Mouse (Mus musculus) 3T3-L1 (cell line): ENCODE results near the gene Zfp229.
A peak's percentile ranks its signal among the peaks of the same experiment; 100 is the strongest.
"Not testable (repeated sequence)": the region's sequence is repeated elsewhere in the genome, so short reads cannot be mapped to it uniquely, and the experiment has no call there.

ENCODE experiments used
- DNase-seq: peaks from one replicate; pipeline ENCODE4 v3.0.0-alpha.2; 2015; ENCODE audit warnings: low read depth, low spot score

Zfp229 gene

DNA sequence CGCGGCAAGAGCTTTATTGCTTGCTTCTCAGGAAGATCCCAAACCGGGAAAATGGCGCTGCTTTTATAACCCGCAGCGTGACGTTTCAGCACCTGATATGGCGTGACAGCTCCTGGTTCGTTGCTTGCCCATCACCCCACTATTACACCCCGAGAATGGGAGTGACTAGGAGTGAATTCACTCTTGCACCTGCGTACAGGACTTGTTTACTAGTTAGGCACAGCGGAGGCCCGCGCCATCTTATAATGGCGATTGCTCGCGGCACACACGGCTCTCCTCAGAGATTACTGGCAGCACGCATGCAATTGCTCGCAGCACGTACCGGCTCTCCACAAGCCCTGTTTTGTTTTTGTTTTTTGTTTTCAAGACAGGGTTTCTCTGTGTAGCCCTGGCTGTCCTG, at the start of gene Zfp229:
TSS of gene Zfp229 (plus strand) at position 301 of the 400 bp plus-strand sequence.
- not testable (repeated sequence) for DNase-seq

- no peak for DNase-seq
Observed at GRCm38 (mm10) chr17:21691560-21691959, 39.0 kb upstream of the Zfp229 start, which contains the start of gene Gm10226. Gene Gm10226, plus strand, starts transcription at chr17:21691860.

DNA sequence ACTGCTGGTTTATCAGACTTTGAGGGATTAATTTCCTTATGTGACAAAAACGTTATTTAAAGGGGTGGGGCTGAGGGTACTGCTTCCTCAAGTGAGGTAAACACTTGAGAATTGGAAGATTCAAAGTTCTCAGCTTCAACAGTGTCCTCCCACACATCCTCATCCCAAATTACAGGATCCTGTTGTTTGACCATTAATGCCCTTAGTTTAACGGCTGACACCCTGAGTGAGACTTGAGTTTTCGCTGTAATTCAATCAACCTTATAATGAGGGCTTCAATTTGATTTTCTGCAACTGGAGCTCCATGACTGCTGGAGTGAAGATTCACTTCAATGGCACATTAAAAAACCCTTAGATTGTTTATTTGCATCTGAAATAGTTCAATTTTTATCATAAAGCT, 37.3 kb upstream of the Zfp229 start:
- DNase-seq = no peak

DNA sequence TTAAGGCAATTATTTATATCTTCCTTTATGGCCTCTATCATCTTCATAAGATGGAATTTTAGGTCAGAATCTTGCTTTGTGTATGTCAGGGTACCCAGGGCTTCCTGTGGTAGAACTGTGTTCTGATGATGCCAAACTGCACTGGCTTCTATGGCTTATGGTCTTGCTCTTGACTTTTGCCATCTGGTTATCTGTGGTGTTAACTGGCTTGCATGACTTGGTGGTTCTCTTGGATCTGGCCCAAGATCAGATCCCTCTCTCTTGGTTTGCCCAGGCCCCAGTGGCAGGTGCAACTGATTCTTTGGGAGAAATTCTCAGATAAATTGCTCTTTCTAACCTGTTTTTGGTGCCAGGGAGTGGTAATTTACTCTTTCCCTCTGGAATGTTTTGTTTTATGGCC, 34.5 kb upstream of the Zfp229 start:
- DNase-seq = no peak

DNA sequence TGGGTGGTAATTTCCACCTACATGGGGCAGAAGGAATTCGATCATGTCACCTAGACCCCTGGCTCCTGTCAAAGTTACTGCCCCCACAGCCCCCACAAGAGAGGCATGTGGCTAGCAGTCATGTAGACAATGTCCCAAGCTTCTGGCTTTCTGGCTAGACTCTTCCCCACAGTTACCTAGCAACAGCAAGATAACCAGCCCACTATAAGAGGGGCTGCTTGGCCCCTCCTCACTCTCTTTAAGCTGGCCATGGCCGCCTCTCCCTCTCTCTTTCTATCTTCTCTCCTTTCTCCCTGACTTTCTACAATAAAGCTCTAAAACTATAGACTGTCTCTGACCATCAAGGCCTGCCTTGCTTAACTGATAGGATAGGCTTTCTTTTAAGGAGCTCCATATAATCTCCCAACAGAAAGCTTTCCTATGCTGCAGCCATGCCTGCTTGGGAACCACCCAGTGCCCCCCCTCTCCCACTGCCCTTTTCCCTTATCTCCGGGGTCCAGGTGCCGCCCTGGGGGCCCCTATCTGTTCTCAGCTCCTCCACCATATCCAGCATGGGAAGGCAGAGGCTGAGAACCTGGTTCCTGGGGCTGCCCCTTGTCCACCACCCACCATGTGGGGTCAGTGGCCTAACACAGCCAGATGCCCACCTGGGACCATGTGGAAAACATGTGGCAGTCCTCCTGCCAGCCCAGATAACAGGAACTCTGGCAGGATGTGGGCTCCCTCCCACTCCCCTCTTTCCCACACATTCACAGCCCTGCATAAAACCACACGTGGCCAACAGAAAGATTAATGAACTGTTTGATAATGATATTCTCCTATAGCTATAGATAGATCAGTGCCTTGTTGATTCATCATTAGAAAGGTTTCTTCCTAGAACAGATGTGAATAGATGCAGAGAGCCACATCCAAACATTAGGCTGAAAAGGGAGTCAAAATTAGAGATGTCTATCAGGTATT, 28.0 kb upstream of the Zfp229 start:
- no peak for DNase-seq

- no peak for DNase-seq
Observed at GRCm38 (mm10) chr17:21703414-21703813, 27.2 kb upstream of the Zfp229 start.

- DNase-seq = peak; percentile 97
Observed at GRCm38 (mm10) chr17:21707343-21707996, 23.1 kb upstream of the Zfp229 start, which contains the start of gene Zfp760. Gene Zfp760, plus strand, starts transcription at chr17:21707741.

- DNase-seq = peak; percentile 41
Observed at GRCm38 (mm10) chr17:21708401-21708800, 22.2 kb upstream of the Zfp229 start.

DNA sequence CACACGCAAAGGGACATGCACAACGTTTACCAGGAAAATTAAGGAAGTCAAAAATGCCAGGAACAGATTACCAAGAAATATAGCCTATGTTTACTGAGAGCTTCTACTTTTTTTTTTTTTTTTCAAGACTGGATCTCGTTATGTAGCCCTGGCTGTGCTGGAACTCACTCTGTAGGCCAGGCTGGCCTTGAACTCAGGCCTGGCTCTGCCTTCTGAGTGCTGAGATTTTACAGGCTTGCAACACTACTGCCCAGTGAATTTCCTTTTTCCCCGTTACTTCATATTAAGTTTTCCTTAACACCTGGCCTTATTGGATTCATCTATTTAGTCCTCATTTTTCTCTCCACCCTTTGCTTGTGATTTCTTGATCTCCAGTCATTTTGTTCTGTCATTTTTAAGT, 2.5 kb downstream of the Zfp229 start:
- DNase-seq = no peak

GRCm38 (mm10) chr17:21733529-21734031, 3.0 kb downstream of the Zfp229 start:
- DNase-seq = peak; percentile 95

DNA sequence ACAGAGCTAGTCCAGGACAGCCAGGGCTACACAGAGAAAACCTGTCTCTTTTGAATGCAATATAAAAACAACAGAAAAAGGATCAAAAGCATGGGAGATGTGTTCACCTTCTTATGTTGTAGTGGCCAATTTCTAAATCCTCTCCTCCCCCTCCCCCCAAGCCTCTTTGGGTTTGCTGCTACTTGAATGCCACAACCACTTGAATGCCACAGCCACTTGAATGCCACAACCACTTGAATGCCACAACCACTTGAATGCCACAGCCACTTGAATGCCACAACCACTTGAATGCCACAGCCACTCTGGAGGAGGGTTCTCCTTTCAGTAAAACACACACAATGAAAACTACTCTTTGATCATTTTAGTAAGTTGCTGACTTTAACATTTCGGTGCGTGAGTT, 22.2 kb downstream of the Zfp229 start:
- DNase-seq = no peak

DNA sequence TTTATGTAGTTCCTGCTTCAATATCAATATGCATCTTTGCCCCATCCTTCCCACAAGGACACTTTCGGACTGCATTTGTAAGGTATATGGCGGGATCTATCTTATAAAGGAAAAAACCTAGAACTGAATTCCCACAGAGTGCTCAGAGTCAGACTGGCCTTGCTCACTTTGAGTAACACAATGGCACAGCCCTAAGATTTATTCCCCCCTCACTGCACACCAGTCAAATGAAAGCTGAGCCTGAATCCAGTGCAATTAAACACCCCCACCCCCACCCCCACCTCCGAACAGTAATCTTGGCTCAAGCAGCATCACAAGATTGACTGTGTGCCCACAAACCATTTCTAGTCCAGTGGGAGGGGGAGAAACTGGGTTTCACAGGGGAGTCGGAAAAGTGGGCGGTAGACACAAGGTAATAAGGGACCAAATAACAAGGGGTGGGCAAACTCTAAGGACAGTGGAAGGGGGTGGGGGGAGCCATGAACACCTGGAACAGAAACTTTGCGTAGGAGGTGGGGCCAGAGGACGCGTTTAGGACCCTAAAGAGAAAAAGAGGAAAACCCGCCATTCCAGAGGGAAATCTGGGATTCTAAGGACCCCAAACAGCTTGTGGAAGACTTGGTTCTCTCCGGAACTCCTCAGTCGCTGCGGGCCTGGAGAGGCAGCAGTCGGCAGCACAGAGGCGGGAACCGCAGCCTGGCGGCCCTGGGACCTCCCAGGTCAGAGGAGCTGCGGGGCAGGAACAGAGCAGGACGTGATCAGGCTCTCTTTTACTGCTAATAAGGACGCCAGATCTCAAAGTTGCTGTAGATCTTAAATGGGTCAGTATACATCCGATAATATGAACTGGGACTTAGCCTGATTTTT, 23.0 kb downstream of the Zfp229 start:
- no peak for DNase-seq

DNA sequence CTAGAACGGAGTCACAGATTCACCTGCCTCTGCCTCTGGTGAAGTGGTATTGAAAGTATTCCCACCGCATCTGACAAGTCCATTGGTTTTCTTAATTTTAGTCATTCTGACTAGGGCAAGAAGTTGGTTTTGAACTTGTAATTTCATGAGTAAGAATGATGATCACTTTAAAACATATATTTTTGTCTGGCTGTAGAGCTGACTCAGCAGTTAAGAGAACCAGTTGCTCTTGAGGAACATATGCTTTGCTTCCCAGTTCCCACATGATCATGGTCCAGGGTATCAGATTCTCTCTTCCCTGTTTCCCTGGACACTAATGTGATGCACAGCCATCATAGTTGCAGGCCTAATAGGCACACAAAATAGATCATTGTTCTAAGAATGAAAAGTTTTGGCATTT, 39.7 kb downstream of the Zfp229 start:
- no peak for DNase-seq

DNA sequence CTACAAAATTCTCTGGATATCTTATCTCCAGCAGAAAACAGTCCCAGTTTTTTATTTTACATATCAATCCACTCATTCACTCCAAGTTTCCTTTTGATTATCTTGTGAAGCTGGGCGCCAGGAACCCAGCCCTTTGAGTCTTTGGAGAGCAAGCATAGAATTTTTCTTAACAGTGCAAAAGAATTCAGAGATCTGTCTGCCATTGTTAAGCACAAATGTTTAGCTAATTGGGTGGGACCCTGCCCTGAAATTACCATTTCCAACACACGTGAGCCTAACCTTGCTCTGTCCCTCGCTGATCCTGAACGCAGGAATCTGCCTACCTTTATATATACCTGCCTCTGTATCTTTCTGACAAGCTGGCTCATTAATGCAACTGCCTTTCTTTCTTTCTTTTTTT, 61.7 kb downstream of the Zfp229 start:
- no peak for DNase-seq

DNA sequence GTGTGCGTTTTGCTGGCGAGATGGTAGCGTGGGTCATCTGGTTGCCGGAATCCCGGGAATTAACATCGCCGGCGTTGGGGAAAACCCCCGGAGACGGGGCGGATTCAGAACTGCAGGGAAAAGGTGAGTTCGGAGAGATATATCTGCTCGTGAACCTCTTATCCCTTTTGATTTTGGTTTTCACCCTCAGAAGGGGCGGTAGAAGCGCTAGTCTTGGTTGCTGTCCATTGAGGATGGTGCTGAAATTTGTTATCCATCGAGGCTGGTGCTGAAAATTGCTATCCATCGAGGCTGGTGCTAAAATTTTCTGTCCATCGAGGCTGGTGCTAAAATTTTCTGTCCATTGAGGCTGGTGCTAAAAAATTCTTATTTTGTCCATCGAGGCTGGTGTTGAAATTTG, 70.8 kb downstream of the Zfp229 start:
- DNase-seq = peak; percentile 30
